Comparison of ENCODE assay signal across 20 mouse cellular contexts in genomic region chr13:54746896-54747295, GRCm38 (mm10). TPM values are rescaled to one million over a fixed set of nuclear protein-coding genes. Genes with fewer than 3 reads are reported as not detected.
A peak's percentile ranks its signal among the peaks of the same experiment; 100 is the strongest.
DNase-seq lines count a peak whose midpoint lies in the region; ATAC-seq and TF ChIP-seq lines count a peak whose summit lies in the region.
"Had no signal": no experiment of that assay in that cellular context is flagged by ENCODE, and none has a peak within 500 bp of the region (broad histone marks: within the 10 kb centered on the region; RNA-seq: fewer than 3 reads in every experiment).

No protein-coding gene starts in this region.

- 43% methylated on average over 10 of the region's 10 CpGs for WGBS in midbrain, embryonic 12.5 days
- 50% methylated on average over 10 of the region's 10 CpGs for whole genome bisulfite sequencing in midbrain, embryonic 11.5 days
- WGBS in forebrain, postnatal 0 days: 21% methylated on average over 10 of the region's 10 CpGs
- 35% methylated on average over 10 of the region's 10 CpGs for WGBS in neural tube, embryonic 15.5 days

- H3K4me3 ChIP-seq in midbrain, embryonic 12.5 days: no peak overlapping the region
- H3K4me3 ChIP-seq in midbrain, embryonic 11.5 days (ENCODE audit: low read depth, low read length): no peak overlapping the region
- 0 out of 2 replicates have a peak overlapping the region, but pooled peaks have one; percentile 5 for H3K4me3 ChIP-seq in forebrain, postnatal 0 days (ENCODE audit: low read depth, low read length)
- peak overlapping the region; percentile 62 for H3K4me3 ChIP-seq in neural tube, embryonic 15.5 days (replicated peaks)

- H3K9me3 ChIP-seq in midbrain, embryonic 12.5 days: no peaks in the 10 kb centered on the region
- H3K9me3 ChIP-seq in midbrain, embryonic 11.5 days (ENCODE audit: control insufficient read depth, low read length): no peaks in the 10 kb centered on the region
- no peaks in the 10 kb centered on the region for H3K9me3 ChIP-seq in forebrain, postnatal 0 days (ENCODE audit: low read length)
- no peaks in the 10 kb centered on the region for H3K9me3 ChIP-seq in neural tube, embryonic 15.5 days (replicated peaks)

- H3K9ac ChIP-seq in midbrain, embryonic 12.5 days (replicated peaks): no peak overlapping the region
- no peak overlapping the region for H3K9ac ChIP-seq in midbrain, embryonic 11.5 days (ENCODE audit: low read length)
- H3K9ac ChIP-seq in forebrain, postnatal 0 days: no peak overlapping the region
- no peak overlapping the region for H3K9ac ChIP-seq in neural tube, embryonic 15.5 days (replicated peaks)

- H3K4me2 ChIP-seq in midbrain, embryonic 12.5 days (replicated peaks): peak overlapping the region; percentile 78
- no peak overlapping the region for H3K4me2 ChIP-seq in midbrain, embryonic 11.5 days
- peak overlapping the region; percentile 81 for H3K4me2 ChIP-seq in forebrain, postnatal 0 days (ENCODE audit: low read depth)
- H3K4me2 ChIP-seq in neural tube, embryonic 15.5 days: peak overlapping the region; percentile 73
- H3K4me2 ChIP-seq: liver, embryonic 11.5 days had no signal

- H3K36me3 ChIP-seq in midbrain, embryonic 12.5 days: 0 out of 2 replicates have a peak, but pooled peaks cover 5% of the 10 kb centered on the region
- H3K36me3 ChIP-seq in midbrain, embryonic 11.5 days (ENCODE audit: control insufficient read depth, insufficient read depth, low read length): no peaks in the 10 kb centered on the region
- H3K36me3 ChIP-seq in forebrain, postnatal 0 days (ENCODE audit: insufficient read depth): peaks cover 2% of the 10 kb centered on the region
- H3K36me3 ChIP-seq in neural tube, embryonic 15.5 days: no peaks in the 10 kb centered on the region; the same call in 1 of the 2 replicates

- intact Hi-C loops in heart, postnatal 10 days (cut with DNase I): no loop called here

- TF ChIP-seq CTCF in forebrain, postnatal 0 days (IDR thresholded peaks at IDR 0.05; ENCODE audit: low read depth): no peak

- H3K4me1 ChIP-seq in midbrain, embryonic 12.5 days: peaks cover 43% of the 10 kb centered on the region
- peaks cover 19% of the 10 kb centered on the region for H3K4me1 ChIP-seq in midbrain, embryonic 11.5 days (ENCODE audit: control insufficient read depth, insufficient read depth, low read length)
- peaks cover 25% of the 10 kb centered on the region for H3K4me1 ChIP-seq in forebrain, postnatal 0 days (ENCODE audit: insufficient read depth)
- H3K4me1 ChIP-seq in neural tube, embryonic 15.5 days: peaks cover 58% of the 10 kb centered on the region

- no peak for DNase-seq in midbrain, embryonic 11.5 days (ENCODE audit: low spot score, missing footprints)
- DNase-seq in cerebellum, adult 8-10 months: peak; percentile 74
- DNase-seq in forebrain, postnatal 0 days: no peak
- DNase-seq in heart, postnatal 10 days: no peak
- DNase-seq in thymus, postnatal 10 days (ENCODE audit: low spot score in 2 of 2): no peak
- DNase-seq in retina, postnatal 1 day: no peak
- DNase-seq: gastrocnemius, postnatal 36 days; kidney, adult 18-20 months; lung, postnatal 10 days had no signal

- no peak for ATAC-seq in midbrain, embryonic 12.5 days (ENCODE audit: low FRiP score, low read depth)
- ATAC-seq in midbrain, embryonic 11.5 days (ENCODE audit: low FRiP score): no peak
- no peak for ATAC-seq in forebrain, postnatal 0 days
- ATAC-seq in neural tube, embryonic 15.5 days (ENCODE audit: low FRiP score): no peak
- ATAC-seq: Patski had no signal

- no peak overlapping the region for H3K27ac ChIP-seq in midbrain, embryonic 12.5 days (replicated peaks)
- no peak overlapping the region for H3K27ac ChIP-seq in midbrain, embryonic 11.5 days (ENCODE audit: low read depth, low read length)
- H3K27ac ChIP-seq in forebrain, postnatal 0 days (ENCODE audit: low read depth, low read length): no peak overlapping the region
- H3K27ac ChIP-seq in neural tube, embryonic 15.5 days (replicated peaks): no peak overlapping the region

- H3K27me3 ChIP-seq in midbrain, embryonic 12.5 days: peaks cover 31% of the 10 kb centered on the region
- H3K27me3 ChIP-seq in midbrain, embryonic 11.5 days (ENCODE audit: control insufficient read depth, insufficient read depth, low read length): peaks cover 12% of the 10 kb centered on the region
- H3K27me3 ChIP-seq in forebrain, postnatal 0 days (ENCODE audit: insufficient read depth, low read length): no peaks in the 10 kb centered on the region
- peaks cover 4% of the 10 kb centered on the region; the same call in 1 of the 2 replicates for H3K27me3 ChIP-seq in neural tube, embryonic 15.5 days (replicated peaks)

RNA-seq across cellular contexts. Expression of gene Gprin1, which starts 2.8 kb away (rescaled TPM):
- 12.6 and 16.7 TPM in 2 replicates for polyA plus RNA-seq in midbrain, embryonic 12.5 days (2016; fragmentation: Nextera tagmentation; extraction: Ambion mirVana)
- 9.8 and 10.8 TPM in 2 replicates for polyA plus RNA-seq in midbrain, embryonic 11.5 days (2014; fragmentation: Nextera tagmentation; extraction: Ambion mirVana)
- 213 and 219 TPM in 2 replicates for total RNA-seq in forebrain, postnatal 0 days (2014; rRNA removed)
- polyA plus RNA-seq in forebrain, postnatal 0 days (2015; fragmentation: Nextera tagmentation; extraction: Ambion mirVana): 37.1 and 39.0 TPM in 2 replicates
- 10.3 and 21.6 TPM in 2 replicates for polyA plus RNA-seq in neural tube, embryonic 15.5 days (2015; fragmentation: Nextera tagmentation; extraction: Ambion mirVana)
- total RNA-seq in heart, postnatal 10 days (2021): under 1 TPM; 0.05 to 0.10 TPM
- total RNA-seq: gastrocnemius, postnatal 36 days; monocyte, adult 5-6 weeks had no signal

RNA-seq across cellular contexts. Expression of gene Sncb, which starts 19.5 kb away (rescaled TPM):
- 1.4 and 2.2 TPM in 2 replicates for polyA plus RNA-seq in midbrain, embryonic 12.5 days (2016; fragmentation: Nextera tagmentation; extraction: Ambion mirVana)
- 1.3 TPM in 2 replicates for polyA plus RNA-seq in midbrain, embryonic 11.5 days (2014; fragmentation: Nextera tagmentation; extraction: Ambion mirVana)
- total RNA-seq in forebrain, postnatal 0 days (2014; rRNA removed): 32.7 and 38.1 TPM in 2 replicates
- polyA plus RNA-seq in forebrain, postnatal 0 days (2015; fragmentation: Nextera tagmentation; extraction: Ambion mirVana): 122 and 137 TPM in 2 replicates
- polyA plus RNA-seq in neural tube, embryonic 15.5 days (2015; fragmentation: Nextera tagmentation; extraction: Ambion mirVana): 110 and 122 TPM in 2 replicates
- total RNA-seq in heart, postnatal 10 days (2021): not detected
- total RNA-seq: gastrocnemius, postnatal 36 days; monocyte, adult 5-6 weeks had no signal
- polyA plus RNA-seq: heart, postnatal 0 days; liver, embryonic 11.5 days; Patski had no signal

RNA-seq across cellular contexts. Expression of gene Eif4e1b, which starts 36.9 kb away (rescaled TPM):
- not detected in 2 replicates for polyA plus RNA-seq in midbrain, embryonic 12.5 days (2016; fragmentation: Nextera tagmentation; extraction: Ambion mirVana)
- polyA plus RNA-seq in midbrain, embryonic 11.5 days (2014; fragmentation: Nextera tagmentation; extraction: Ambion mirVana): not detected in 2 replicates
- not detected in 2 replicates for total RNA-seq in forebrain, postnatal 0 days (2014; rRNA removed)
- polyA plus RNA-seq in forebrain, postnatal 0 days (2015; fragmentation: Nextera tagmentation; extraction: Ambion mirVana): not detected in 2 replicates
- polyA plus RNA-seq in neural tube, embryonic 15.5 days (2015; fragmentation: Nextera tagmentation; extraction: Ambion mirVana): not detected in 2 replicates
- not detected for total RNA-seq in heart, postnatal 10 days (2021)
- total RNA-seq: adrenal gland, adult 18-20 months; gastrocnemius, postnatal 36 days; monocyte, adult 5-6 weeks had no signal
- polyA plus RNA-seq: embryonic facial prominence, embryonic 11.5 days; heart, postnatal 0 days; large intestine, adult 2 months; liver, embryonic 11.5 days; Patski; small intestine, adult 2 months; stomach, embryonic 16.5 days had no signal

RNA-seq across cellular contexts. Expression of gene Tspan17, which starts 42.3 kb away (rescaled TPM):
- 25.7 and 28.2 TPM in 2 replicates for polyA plus RNA-seq in midbrain, embryonic 12.5 days (2016; fragmentation: Nextera tagmentation; extraction: Ambion mirVana)
- 13.3 and 15.9 TPM in 2 replicates for polyA plus RNA-seq in midbrain, embryonic 11.5 days (2014; fragmentation: Nextera tagmentation; extraction: Ambion mirVana)
- 26.5 and 28.3 TPM in 2 replicates for total RNA-seq in forebrain, postnatal 0 days (2014; rRNA removed)
- polyA plus RNA-seq in forebrain, postnatal 0 days (2015; fragmentation: Nextera tagmentation; extraction: Ambion mirVana): 44.2 and 61.1 TPM in 2 replicates
- 112 and 137 TPM in 2 replicates for polyA plus RNA-seq in neural tube, embryonic 15.5 days (2015; fragmentation: Nextera tagmentation; extraction: Ambion mirVana)
- 10 to 100 TPM in 1 of 2 experiments, 1 to 10 TPM in 1; 10.0 to 14.3 TPM for total RNA-seq in heart, postnatal 10 days (2021)

RNA-seq across cellular contexts. Expression of gene Cdhr2, which starts 45.6 kb away (rescaled TPM):
- polyA plus RNA-seq in midbrain, embryonic 12.5 days (2016; fragmentation: Nextera tagmentation; extraction: Ambion mirVana): 0.04 and 0.10 TPM in 2 replicates
- 0.06 TPM in 1 of 2 replicates, not detected in the other for polyA plus RNA-seq in midbrain, embryonic 11.5 days (2014; fragmentation: Nextera tagmentation; extraction: Ambion mirVana)
- 0.76 and 0.85 TPM in 2 replicates for total RNA-seq in forebrain, postnatal 0 days (2014; rRNA removed)
- 0.24 and 0.53 TPM in 2 replicates for polyA plus RNA-seq in forebrain, postnatal 0 days (2015; fragmentation: Nextera tagmentation; extraction: Ambion mirVana)
- 0.22 and 1.4 TPM in 2 replicates for polyA plus RNA-seq in neural tube, embryonic 15.5 days (2015; fragmentation: Nextera tagmentation; extraction: Ambion mirVana)
- not detected for total RNA-seq in heart, postnatal 10 days (2021)
- total RNA-seq: gastrocnemius, postnatal 36 days had no signal
- polyA plus RNA-seq: embryonic facial prominence, embryonic 11.5 days; heart, postnatal 0 days; Patski had no signal

Comparison
In these comparisons a context has a peak if more than half of its experiments do, and no peak if none do; other contexts are left out.
1. H3K4me3 ChIP-seq: peak in forebrain, postnatal 0 days (single experiment) and neural tube, embryonic 15.5 days (single experiment); none in midbrain, embryonic 12.5 days (single experiment) and midbrain, embryonic 11.5 days (single experiment).
2. RNA of gene Sncb, which starts 19.5 kb away (polyA plus RNA-seq): 122 to 137 TPM in forebrain, postnatal 0 days and 110 to 122 TPM in neural tube, embryonic 15.5 days; 1.4 to 2.2 TPM in midbrain, embryonic 12.5 days and 1.3 TPM in midbrain, embryonic 11.5 days; every median in the first group is over 10 times any median in the second.